Mouse (Mus musculus) naive thymus-derived CD4-positive, alpha-beta T cell, adult 2 months (primary cell): ENCODE measurements around the gene Jmjd7.

Source experiments
- DNase-seq: peaks from one replicate; pipeline ENCODE4 v3.0.0-alpha.2; 2011; ENCODE audit warnings: low read depth

The Jmjd7 gene

DNA sequence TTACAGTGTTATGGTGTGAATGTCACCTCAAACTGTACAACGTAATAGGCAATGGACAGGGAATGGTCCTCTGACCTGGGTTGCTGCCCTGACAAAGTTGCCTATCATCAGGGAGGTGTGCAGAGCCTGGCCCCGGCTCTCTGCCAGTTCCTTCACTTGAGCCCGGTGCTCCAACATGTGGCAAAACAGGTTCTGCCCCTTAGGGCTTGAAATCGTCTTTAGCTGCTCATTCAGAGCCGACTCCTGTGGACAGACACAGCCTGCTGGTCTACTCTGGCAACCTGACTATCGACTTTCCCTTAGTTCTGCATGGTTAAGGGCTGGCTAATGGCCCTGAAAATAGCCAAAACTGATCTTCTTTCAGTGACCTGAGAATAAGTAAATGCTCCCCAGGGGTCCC lies 32.9 kb downstream of the Jmjd7 start:
- DNase-seq: no peak

DNA sequence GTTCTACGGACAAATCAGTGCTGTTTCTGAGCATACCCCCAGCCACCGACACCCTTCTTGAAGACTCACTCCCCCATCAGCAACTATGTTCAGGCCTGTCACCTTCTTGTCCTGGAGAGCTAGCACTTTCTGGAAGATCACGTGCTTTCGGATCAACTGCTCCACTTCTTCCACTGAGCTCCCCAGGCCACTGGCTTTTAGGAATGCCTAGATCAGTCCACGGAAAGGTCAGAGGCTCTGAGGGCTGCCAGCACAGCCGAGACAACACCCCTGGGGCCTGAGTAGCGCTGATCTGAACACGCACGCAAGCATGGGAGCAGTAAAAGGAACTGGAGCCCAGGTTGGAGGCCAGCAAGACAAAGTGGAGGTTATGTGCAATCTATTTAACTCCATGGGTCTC lies 33.4 kb downstream of the Jmjd7 start:
- no peak for DNase-seq

DNA sequence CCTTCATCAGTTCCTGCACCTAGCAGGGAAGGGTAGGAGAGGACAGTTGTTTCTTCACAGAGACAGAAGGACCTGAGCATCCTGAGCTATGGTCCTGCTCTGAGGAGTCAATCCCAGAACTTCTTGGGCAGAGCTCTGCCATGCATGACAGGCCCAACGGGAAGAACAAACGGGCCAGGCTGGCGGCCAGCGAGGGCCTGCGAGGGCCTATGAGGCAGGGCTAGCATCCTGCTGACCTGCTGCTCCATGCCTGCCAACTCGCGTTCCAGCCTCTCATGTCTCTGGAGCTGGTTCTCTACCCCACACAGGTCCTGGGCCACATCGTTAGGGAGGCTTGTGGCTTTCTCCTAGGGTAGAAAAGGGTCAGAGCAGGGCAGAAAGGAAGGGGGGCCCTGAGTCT lies 35.0 kb downstream of the Jmjd7 start:
- no peak for DNase-seq

DNA sequence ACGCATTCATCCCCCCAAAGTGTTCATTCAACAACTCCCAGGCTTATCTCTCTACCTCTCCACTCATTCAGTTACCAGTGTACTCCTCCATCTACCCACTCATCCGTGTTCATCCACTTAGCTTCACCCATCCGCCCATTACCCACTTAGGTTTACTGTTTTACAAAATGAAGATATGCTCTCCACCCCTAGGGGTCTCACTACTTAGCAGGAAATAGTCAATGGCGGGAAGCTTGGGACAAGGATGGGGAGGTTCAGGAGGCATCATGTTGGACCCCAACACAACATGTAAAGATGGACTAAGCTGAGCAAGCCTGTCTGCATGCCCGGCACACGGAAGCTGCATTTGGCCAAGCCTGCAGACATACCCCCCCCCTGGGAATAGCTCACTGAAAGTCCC lies 37.4 kb downstream of the Jmjd7 start:
- DNase-seq: no peak

DNA sequence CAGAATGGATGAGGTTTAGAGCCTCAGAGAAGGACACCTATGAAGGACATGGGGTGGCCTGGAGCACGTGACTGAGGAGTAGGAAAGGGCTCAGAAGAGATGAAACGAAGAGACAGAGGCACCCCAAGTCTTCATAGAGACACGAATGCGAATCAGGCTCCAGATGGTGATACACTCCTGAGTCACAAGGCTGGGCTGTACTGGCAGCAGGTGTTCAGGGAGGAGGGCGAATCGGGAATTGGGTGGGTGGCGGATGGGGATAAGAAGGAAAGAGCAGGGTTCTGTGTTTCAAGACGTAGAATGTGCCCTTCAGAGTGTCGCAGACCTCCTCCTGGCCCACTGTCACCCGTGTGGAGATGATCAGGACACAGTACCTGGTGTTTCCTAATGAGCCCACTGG lies 38.0 kb downstream of the Jmjd7 start:
- no peak for DNase-seq

DNA sequence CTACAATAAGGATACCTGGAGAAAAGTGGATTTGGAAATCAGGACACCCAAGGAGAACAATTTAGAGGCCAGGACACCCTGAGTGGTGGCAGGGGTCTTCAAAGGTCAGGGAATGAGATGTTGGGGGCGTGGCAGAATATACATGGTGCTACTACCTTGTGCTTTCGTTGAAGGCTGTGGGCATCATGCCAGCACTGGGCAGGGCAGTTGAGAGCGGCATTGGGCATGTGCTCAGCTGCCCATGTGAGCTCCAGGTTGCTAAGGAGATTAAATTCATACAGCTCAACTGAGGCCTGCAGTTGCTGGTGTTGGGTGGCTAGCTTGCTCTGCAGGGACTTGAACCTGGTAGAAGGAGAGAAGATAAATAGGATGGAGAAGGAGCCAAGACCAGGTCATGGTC lies 38.9 kb downstream of the Jmjd7 start:
- no peak for DNase-seq

DNA sequence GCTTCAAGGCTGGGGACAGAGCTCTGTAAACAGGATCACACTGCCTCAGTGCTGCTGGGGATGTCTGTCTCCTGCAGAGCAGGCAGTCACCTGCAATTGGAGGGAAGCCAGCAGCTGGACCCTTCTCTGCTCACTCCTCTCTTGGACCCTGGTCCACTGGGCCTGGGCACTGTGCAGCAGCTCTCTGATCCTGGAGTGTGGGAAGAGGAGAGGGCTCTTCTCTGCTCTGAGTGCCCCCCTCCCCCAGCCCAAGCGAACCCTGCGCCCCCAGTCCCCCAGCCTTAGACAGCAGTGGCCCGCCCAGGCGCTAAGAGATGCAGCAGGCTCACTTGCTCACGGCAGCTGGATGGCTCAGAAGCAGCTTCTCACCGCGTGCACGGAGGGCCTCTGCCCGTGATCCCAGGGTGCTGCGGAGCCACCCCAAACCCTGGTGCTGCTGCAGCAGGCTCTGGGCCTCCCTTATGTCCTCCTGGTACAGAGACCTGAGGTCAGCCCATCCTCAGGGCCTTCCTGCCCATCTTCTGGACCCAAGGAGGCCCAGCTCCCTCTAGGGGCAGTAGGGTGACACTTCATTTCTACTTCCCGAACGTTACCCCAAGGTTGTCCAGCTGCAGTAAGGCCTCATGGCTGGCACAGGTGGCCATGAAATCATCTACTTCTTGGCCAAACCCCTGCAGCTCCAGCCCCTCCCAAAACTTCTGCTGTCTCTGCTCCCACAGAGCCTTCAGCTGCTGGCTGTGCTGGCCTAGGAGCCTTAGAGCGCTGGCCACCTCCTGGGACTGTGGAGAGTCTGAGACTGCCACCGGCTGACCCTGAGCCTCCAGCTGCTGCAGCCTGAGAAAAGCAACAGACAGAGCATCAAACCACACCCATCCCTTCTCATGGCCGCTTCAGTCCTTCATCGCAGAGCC lies 41.5 kb downstream of the Jmjd7 start:
- peak; percentile 22 for DNase-seq

DNA sequence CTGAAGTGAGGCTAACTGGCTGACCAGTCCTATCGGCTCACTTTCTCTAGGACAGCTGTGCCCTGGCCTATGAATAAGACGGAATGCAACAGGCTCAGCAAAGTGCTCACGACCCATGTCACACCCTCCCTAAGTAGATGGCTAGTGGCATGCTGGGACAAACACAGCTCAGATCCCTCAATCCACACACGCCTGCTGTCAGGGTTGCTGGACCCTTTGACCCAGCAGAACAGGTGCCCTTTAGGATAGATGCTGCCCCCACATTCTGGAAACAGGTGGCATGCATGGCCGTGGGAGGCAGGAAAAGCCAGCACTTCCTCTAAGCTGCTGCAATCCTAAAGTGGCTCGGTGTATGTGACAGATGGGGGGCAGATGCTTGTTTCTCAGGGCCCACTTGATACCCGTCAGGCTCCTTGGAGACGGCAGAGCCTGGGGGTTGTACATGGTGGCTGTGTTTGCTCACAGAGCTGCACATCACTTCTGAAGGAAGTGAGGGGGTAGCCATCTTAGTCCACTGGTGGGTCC lies 42.2 kb downstream of the Jmjd7 start:
- DNase-seq: no peak

DNA sequence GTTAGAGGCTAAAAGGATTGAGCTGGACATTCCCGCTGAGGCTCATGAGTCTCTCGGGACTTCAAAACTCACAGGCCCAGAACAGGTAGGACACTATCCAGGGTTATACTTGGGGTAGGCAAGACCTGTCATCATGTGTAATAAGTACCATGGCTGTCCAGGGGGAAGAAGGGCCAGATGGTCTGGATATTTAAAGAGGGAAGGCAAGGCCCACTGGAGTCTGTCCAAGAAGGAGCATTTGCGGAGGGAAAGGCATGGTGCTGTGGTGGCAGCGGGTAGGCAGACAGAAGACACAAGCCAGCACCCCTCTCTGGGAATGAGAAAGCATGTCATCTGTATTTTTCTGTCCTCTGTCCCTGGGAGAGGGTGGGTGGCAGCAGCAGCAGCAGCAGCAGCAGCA lies 46.8 kb downstream of the Jmjd7 start:
- no peak for DNase-seq

DNA sequence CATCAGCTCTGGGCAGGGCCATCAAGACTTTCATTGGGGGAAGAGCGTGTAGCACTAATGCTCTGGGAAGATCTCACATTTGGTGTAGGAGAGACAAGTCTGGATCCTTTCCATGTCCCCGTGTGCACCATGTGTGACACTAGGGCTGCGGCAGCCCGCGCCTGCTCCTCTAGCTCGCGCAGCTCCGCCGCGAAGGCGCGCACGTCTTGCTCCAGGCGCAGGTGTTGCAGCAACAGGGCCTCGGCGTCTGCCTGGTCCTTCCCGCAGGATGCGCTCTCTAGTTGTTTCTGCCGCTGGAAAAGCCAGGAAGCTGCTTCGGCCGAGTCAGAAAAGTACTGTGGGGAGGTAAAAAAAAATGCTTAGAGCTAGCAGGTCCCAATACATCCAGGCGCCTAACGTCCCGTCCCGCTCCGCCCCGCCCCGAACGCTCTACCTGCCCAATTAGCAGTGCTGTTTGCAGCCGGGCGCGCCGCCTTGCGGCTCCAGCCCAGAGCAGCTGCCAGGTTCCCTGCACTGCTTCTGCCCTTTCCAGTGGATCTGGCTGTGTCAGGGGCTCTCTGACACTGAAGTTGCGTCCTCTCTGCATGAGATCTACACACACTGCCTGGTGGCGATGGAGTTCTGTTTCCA lies 48.9 kb downstream of the Jmjd7 start:
- DNase-seq: peak; percentile 35
